Mouse (Mus musculus) telencephalon, adult 2 months (tissue): ENCODE results near the gene Thpo.
A peak's percentile ranks its signal among the peaks of the same experiment; 100 is the strongest.

ENCODE experiments used
- DNase-seq: peaks from one replicate; pipeline ENCODE4 v3.0.0-alpha.2; 2011; ENCODE audit warnings: low read depth, low spot score

Thpo gene

DNA sequence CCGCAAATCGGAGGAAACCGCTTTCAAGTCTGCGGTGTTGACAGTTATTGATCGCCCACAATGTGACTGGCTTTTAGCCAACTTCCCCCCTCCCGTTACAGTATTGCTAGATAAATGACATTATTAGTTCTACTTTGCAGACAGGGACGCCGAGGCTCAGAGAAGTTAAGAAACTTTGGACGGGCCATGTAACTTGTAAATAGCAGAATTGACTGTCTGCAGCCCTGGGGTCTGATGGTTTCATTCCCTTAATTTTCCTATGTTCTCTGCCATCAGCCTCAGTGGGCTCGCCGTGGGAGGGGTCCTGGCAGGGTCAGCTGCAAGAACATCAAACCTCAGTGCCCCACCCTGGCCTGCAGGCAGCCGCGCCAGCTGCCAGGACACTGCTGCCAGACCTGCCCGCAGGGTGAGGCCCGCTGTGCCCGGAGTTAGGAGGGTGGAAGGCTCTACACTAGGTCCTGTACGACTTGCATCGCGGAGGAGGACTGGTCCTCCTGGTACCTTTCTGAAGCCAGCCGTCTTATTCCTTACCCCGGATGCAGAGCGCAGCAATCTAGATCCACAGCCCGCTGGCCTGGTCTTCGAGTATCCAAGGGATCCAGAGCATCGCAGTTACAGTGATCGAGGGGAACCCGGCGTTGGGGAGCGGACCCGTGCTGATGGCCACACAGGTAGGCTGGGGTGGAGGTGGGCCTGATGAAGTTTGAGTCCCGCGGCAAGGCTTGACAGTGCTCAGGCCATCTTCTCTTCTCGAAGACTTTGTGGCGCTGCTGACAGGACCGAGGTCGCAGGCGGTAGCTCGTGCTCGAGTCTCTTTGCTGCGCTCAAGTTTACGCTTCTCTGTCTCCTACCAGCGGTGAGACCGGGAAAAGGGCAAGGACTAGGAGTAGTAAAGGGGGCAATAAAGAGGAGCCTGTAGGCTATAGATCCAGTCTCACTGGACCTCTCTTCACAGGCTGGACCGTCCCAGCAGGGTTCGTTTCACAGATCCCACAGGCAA is at the start of gene Thpo:
Gene Thpo, minus strand, starts transcription at position 781 of the 1,000 bp plus-strand sequence.
- no peak for DNase-seq

DNA sequence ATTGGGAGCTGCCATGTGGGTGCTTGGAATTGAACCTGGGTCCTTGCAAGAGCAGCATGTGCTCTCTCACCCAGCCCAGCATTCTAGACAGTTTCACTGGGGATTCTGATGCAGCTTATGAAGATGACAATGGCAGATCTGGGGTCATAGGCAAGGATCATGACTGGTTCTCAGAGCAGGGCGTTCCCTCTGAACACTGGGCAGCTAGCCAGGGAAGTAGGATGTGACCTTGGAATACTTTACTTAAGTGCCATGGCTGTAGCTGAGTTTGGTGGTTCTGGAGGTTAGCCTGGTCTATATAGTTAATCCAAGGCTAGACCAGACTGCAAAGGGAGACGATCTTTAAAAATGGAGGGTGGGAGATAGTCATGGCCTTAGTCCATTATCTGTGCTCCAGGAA is 49.6 kb upstream of the Thpo start:
- no peak for DNase-seq

DNA sequence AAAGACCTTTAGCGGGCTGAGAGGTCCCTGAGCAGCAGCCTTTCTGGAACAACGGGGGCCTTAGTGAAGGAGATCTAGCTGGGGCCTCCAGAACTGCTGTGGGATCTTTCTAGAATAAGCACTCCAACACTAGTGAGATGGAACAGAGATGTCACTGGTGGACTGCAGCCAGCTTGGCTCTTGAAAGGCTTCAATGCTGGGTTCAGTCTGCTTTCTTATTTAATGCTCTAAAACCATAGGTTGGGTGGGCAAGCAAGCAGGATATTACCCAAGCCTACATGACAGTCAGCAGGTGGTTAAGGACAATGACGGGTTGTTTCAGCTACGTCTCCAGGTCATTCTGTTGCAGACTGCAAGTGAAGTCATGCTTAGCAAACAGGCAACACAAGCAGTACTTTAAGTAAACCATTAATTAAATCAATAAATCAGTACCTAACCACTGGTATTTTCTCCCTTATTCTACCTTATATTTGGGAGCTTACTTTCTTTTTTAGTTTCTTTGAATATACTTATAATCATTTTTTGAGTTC is 46.9 kb upstream of the Thpo start:
- no peak for DNase-seq

DNA sequence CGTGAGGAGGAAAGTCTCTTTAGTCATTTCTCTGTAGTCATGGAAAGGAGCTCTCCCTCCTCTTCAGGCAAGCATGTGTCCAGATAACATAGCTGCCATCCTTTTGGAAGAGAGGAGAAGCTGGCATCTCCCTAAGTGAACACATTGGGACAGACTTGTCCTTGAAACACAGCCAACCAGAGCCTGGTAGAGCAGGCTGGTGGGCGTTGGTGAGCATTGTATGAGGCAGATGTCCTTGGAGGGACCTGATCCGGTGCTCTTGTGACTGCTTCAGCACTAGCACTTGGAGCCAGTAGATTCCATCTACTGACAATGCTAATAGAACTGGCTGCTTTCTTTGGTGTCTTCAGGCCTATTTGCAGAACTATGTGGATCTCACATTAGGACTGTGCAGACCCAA is 45.5 kb upstream of the Thpo start:
- peak; percentile 8 for DNase-seq

DNA sequence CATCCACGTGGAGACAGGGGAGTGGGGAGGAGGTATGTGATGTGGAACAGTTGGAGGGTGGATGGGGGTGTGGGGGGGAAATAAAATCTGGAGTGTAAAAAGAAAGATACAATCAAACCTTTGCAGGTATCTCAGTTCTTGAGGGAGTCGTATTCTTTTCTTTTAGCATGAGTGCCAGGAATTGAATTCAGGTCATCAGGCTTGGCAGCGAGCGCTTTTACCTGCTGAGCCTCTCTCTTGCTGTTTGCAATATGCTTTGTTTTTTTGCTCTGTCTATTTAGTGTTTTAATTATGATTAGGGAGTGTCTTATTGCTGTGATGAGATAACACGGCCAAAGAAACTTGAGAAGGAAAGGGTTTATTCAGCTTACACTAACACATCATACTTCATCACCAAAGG is 40.7 kb upstream of the Thpo start:
- no peak for DNase-seq

DNA sequence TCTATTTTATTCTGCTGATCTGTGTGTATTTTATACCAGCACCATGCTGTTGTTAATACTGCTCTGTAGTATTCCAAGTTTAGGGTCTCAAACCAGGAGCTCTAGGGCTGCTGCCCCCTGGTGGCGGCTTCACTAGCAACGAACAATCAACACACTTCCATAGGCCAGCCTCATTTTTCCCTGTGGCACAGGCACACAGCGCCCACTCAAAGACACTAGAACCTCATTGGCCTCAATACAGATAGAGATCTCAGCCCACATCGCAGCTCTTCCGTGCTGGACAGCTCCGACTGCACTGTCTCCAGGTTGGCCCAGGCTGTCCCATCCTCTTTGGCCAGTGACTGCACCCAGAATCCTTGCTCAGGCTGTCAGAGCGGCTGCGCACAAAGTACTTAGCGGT is 30.9 kb upstream of the Thpo start:
- DNase-seq, result no peak

DNA sequence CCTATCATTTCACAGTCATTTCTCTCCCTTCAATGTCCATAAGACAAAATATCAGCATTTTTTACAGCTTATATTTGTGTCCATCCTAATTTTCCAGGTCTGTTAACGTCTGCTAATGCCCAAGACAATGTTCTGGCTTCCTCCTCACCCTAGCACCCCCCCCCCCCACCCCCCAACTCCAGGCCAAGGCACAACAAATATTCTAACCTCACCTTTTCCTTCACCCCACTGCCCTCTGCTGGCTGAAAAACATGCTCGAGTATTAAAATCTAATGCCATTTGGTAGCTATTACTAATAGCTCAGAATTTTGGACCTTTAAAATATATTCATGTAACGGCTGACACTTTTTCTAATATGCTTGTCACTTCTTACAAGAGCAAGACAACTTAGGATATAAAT is 27.4 kb upstream of the Thpo start:
- DNase-seq, result no peak

DNA sequence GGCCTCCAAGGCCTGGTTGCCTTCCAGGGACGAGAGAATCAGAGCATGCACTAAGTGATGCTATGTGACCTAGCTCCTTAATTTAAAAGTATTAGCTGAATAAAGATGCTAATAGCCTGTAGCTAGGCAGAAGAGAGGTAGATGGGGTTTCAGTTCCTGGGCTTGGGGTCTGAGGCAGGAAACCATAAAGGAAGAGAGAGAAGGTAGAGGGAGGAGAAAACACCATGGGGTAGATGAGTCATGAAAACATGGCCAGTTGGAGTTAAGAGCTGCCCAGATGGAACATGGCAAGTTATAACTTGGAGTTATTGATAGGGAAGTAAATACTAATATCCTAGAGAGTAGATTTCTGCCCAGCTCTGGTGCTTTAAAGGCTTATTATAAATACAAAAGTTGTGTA is 23.1 kb upstream of the Thpo start:
- no peak for DNase-seq

DNA sequence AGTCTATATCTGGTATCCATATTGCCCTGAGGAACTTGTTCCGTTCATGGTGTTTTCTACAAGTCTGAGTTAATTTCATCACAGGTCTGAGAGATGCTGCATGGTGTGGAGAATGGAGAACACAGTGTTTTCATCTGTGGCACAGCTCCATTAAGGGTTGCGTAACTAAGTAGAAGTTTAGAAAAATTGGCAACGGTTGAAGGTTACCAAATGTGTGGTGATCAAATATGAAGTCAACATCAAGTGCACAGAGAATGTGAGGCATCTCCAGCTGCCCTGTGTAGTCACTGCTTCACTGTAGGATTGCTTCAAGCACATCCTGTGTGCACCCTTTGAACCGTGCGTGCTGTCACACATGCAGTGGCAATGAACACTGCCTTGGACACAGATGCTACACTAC is 21.7 kb upstream of the Thpo start:
- DNase-seq, result no peak

DNA sequence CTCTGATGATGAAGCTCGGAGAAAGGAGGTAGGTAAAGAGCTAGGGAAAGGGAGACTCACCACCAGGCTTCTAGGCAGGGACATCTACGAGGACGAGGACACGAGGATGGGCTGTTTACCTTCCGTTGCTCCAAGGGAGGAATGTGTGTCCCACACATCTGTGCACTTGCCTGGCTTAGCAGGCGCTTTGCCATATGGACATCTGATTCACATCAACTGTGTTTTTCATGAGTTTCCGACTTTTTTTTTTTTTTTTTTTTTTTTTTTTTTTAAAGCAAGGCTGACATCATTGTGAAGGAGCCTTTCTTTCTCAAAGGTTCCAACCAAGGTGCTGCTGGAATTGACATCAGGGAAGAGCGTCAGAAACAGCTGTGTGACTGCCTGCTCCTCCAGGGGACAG is 16.2 kb upstream of the Thpo start:
- DNase-seq, result no peak

DNA sequence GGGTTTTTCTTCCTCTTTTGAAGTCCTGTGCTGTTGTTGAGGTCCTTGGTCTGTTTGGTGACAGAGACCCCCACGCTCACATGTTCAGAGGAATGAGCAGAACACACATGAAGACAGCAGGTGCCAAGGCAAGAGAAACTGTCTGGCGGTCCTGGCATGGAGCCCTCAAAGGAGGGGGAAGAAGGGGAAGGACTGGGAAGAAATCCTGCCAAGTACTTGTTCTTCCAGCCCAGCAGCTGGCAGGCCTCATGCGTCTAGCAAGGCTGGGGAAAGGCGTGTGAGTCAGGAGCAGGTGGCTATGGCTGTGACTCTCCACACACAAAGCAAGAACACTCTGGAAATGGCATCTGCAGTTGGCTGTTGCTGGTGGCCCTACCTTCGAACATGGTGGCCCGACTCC is 12.3 kb upstream of the Thpo start:
- DNase-seq, result peak; percentile 78

DNA sequence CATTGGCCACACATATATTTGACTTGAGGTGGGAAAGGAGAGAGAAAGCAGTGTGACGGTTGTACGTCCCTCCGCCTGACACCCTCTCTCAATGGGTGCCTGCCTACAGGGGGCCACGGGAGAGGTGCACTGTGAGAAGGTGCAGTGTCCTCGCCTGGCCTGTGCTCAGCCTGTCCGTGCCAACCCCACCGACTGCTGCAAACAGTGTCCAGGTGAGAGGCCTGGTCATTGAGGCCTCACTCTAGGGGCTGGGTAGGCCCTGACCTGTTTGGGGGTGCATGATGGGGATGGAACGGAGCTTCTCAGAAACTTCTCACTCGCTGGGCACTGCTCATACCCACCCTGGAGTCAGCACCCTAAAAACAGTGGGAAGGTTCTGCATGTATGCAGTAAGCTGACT is 5.5 kb upstream of the Thpo start:
- DNase-seq, result no peak

DNA sequence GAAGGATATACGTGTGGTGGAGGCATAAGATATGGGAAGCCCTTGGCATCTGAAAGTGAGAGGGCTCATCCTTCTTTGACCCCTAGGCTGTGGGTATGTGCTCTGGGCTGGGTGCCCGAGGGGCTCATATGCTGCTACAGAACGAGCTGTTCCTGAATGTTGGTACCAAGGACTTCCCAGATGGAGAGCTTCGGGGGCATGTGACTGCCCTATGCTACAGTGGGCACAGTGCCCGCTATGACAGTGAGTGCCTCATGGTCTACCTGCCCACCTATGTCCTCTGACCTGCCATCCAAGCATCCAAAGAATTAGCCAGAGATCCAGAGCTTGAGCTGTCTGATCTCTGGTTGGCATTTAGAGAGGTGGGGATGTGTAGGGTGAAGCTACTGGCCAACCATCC is 2.5 kb upstream of the Thpo start:
- DNase-seq, result no peak

DNA sequence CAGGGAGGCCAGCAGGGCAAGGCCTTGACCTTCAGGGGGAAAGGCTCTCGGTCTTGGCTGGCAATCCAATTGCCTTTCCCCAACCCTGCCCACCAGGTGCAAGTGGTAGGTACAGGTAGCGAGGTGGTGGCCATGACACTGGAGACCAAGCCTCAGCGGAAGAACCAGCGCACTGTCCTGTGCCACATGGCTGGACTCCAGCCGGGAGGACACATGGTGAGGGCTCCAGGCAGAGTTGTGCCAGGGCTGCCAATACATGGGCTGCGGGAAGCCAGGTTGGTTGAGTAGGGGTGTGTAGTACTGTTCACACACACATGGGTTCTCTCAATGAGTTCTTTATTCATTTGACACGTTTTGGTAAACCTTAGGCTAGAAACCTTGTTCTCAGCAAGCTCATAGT is 1.9 kb upstream of the Thpo start:
- DNase-seq, result no peak

DNA sequence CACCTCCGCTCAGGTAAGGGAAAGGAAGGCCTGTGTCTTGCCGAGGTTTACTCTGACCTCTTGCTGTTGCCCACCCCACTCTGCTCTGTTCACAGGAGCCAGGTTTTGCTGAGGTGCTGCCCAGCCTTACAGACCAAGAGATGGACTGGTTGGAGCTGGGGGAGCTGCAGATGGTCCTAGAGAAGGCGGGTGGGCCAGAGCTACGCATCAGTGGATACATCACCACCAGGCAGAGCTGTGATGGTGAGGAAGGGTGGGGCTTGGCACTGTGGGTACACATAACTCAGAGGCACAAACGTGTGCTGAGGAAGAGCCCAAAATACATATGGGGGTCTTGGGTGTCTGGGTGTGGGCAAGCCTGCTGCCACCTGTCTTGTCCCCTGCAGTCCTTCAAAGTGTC is 1.3 kb upstream of the Thpo start:
- no peak for DNase-seq

DNA sequence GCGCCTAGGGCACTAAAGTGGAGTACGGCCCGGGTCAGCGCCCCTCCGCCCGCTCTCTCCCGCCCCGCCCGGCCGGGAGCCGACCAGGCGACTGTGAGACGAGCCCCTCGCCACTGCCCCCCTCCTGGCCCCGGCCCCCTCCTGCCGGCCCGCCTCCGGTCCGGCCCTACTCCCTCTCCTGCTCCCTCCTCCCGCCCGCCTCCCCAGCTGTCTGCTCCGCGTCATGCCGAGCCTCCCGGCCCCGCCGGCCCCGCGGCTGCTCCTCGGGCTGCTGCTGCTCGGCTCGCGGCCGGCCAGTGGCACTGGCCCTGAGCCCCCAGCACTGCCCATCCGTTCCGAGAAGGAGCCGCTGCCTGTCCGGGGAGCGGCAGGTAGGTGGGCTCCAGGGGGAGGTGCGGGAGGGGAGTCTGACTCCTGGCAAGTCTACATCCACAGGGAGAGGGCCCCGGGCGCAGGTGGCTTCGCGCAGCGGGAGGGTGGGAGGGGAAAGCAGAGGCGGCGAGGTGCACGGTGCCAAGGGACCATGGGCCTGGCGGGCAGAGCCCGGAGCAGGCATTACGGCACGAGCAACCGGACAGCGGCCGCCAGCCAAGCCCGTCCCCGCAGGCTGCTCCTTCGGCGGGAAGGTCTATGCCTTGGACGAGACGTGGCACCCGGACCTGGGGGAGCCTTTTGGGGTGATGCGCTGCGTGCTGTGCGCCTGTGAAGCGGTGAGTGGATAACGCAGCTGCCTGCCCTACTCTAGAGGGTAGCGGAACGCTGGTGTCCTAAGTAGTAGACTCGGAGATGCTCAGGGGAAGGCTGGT is 1.2 kb downstream of the Thpo start, which contains the start of gene Chrd:
Gene Chrd, plus strand, starts transcription at position 203 of the 806 bp plus-strand sequence.
- no peak for DNase-seq

DNA sequence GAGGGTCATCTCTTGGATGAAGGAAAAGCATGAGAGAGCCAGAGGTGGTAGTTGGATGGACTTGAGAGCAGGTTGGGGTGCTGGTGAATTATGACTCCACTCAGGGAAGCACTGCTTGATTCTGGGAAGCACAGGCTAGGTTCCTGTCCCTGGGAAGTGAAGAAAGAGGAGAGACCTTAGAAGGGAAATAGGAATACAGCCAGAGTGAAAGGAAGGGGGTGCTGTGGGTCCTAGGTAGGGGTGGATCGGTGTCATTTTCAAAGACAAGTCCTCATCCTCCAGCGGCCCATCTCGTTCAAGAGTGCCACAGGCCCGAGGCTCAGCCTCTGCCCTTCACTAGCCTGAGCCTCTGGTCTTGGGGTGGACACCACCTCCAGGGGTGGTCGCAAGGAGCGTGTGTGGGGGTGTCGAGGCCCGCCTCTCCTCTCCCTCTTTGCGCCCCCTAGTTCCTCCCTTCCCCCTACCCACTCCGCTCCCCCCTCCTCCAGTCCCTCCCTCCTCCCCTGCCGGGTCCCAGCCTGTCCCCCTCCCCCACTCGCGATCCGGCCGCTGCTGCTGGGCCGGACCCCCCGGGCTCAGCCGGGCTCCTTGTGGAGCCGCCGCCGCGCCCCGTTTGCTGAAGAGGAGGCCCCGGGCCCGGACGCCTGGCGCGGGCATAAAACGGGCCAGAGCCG is 1.9 kb downstream of the Thpo start:
- DNase-seq, result no peak

DNA sequence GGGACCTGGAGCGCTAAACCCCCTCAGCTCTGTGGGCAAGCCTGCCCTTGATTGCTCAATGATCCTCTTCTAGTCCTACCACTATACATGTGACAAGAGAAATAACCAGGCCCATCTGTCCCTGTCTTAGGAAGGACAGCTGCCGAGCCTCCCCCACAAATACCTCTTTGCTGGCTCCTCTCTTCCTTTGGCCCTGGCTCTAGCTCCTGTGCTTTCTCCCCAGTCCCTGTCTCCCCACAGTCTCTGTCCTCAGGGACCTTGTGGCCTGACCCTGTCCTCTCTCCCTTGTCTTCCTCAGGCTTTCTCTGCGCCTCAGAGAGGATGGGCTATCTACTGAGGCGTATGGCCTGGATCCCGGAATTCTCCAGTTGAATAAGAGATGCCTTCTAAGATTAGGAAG is 2.6 kb downstream of the Thpo start:
- peak; percentile 67 for DNase-seq

DNA sequence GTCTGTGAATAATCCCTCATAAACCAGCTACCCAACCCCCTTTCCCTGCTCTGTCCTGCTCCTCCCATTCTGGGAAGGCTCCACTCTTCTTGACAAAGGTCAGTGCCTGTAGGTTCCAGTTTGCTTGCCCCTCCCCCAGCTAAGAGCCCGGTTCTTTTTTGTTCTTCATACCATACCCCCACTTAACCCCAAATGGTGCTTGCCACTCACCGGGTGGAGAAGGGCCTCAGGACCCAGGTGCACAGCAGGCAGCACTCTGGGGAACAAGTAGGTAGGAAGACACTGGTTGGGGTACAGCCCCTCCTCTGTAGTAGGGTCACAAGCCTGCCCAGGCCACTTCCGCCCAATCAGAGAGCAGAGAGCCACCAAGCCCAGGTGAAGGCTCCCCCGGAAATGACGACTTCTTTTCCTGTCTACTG is 4.0 kb downstream of the Thpo start:
- no peak for DNase-seq

DNA sequence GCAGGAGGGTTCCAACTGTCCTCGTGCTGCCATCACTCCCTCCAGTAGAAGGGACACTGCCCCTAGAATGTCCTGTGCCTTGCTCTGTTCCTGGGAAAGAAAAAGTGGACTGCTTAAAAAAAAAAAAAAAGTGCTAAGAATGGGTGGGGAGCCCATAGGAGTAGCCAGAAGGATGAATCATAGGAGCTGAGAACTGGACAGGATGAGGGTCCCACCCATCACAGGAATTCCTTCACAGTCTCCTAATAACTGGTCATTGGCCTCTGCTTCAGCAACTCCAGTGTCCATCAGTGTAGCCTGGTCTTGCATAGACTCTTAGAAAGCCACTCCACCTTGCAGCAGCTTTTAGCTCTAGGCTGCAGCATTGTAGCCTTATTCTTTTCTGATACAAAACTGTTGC is 7.9 kb downstream of the Thpo start:
- DNase-seq, result no peak

DNA sequence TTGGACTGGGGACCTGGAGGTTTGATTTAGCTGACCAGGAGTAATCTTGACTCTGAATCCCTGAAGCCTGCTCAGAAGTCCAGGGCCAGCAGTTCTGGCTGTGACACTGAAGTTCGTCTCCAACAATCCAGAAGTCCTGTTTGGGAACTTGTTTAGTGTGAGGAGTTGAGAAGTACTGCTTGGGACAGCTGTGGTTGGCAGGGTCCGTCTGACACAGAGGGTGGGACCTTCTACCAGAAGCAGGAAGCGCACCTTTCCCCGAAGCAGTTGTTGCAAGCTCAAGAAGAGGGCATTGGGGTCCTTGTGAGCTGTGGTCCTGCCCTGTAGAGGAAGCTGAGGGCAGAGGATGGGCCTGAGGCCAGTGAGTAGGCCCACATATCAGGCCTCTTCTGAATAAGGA is 8.6 kb downstream of the Thpo start:
- no peak for DNase-seq

DNA sequence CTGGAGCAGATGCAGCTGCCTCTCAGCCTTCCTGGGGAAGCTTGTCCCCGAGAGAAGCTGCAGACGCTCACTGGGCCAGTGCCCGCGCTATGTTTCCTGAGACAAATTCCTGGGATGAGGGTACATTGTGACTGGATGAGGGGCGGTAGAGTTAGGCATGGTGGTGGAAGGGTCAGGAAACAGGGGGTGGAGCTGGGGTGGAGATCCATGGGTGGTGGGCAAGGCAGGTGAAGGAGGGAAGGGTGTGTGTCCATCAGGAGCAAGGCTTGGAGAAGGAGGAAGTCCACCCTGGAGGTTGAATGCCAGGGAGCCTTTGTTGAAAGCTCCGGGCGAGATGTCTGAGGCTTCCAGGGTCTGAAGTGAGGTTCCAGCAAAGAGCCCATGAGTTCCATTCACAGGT is 9.0 kb downstream of the Thpo start:
- DNase-seq, result no peak
